Mouse (Mus musculus) thymus, adult 18-20 months (tissue): ENCODE measurements around the gene Olfr1082.
"Not testable (repeated sequence)": the region's sequence is repeated elsewhere in the genome, so short reads cannot be mapped to it uniquely, and the experiment has no call there.

Source experiments
- DNase-seq, 2 experiments: peaks; one replicate each; pipeline ENCODE4 v3.0.0; 2022; ENCODE audit warnings: mixed read lengths in 2 of 2

Olfr1082 gene

GRCm38 (mm10) chr2:86598866-86599265 lies at the start of gene Olfr1082:
TSS of gene Olfr1082 (minus strand) at chr2:86598966.
- DNase-seq, result not testable (repeated sequence)

- DNase-seq, result not testable (repeated sequence)
These were observed 40.9 kb upstream of the Olfr1082 start, which contains the start of gene Olfr1084 for GRCm38 (mm10) chr2:86639625-86640024. TSS of gene Olfr1084 (minus strand) at chr2:86639725.

- not testable (repeated sequence) for DNase-seq
These were observed 40.6 kb downstream of the Olfr1082 start, which contains the start of gene Olfr1080 for GRCm38 (mm10) chr2:86558135-86558534. TSS of gene Olfr1080 (minus strand) at chr2:86558235.
